Mouse (Mus musculus) heart, postnatal 0 days (tissue): ENCODE results near the gene Snx29.

Source experiments
- CTCF ChIP-seq: IDR thresholded peaks from 2 replicates; pipeline ENCODE4 v1.5.1; 2016; ENCODE audit warnings: antibody characterized with exemption, control low read depth, low read depth
- EP300 ChIP-seq: IDR thresholded peaks from 2 replicates; pipeline ENCODE4 v1.6.1; 2016; ENCODE audit warnings: antibody characterized with exemption, low read depth

- no peak for TF ChIP-seq CTCF
- TF ChIP-seq EP300, result no peak
Observed at GRCm38 (mm10) chr16:11704096-11704495, 381.4 kb downstream of the Snx29 start.
